ENCODE assay signal across 11 mouse cellular contexts in genomic region chr13:51080801-51081200, GRCm38 (mm10).
"Had no signal": no experiment of that assay in that cellular context is flagged by ENCODE, and none has a peak within 500 bp of the region (broad histone marks: within the 10 kb centered on the region; RNA-seq: fewer than 3 reads in every experiment).

No protein-coding gene starts in this region.

- ATAC-seq: liver, postnatal 0 days; lung, postnatal 0 days; midbrain, embryonic 16.5 days had no signal

- DNase-seq: liver, postnatal 0 days; lung, adult 2 months; lung, postnatal 14 days; lung, postnatal 36 days; midbrain, embryonic 14.5 days; right cerebral cortex, postnatal 14 days; thymus, adult 2 months; thymus, postnatal 25 days; thymus, postnatal 4 days had no signal
